Mouse (Mus musculus) intestine, embryonic 16.5 days (tissue): ENCODE data around the gene Psmb9. TPM values are rescaled to one million over a fixed set of nuclear protein-coding genes. Genes with fewer than 3 reads are reported as not detected.

Source experiments
- ATAC-seq: fragments of 200-750 bp; cut with Nextera tagmentation; 2 replicates; pipeline ENCODE4 v1.8.0; 2017; ENCODE audit warnings: moderate TSS enrichment, moderate library complexity
- H3K27ac ChIP-seq: fragments of 300-500 bp; sonication (generic); 2 replicates; pipeline ENCODE4 v1.5.1; 2014; ENCODE audit warnings: mild to moderate bottlenecking, low read length
- H3K27me3 ChIP-seq: fragments of 300-500 bp; sonication (generic); replicated peaks from 2 replicates; pipeline ENCODE4 v1.6.1; 2014; ENCODE audit warnings: low read length, control low read depth, mixed read lengths; ENCODE audit not compliant: control insufficient read depth, insufficient read depth
- H3K36me3 ChIP-seq: fragments of 300-500 bp; sonication (generic); 2 replicates; pipeline ENCODE4 v1.6.1; 2014; ENCODE audit warnings: low read length, control low read depth; ENCODE audit not compliant: control insufficient read depth, insufficient read depth
- H3K4me1 ChIP-seq: fragments of 300-500 bp; sonication (generic); 2 replicates; pipeline ENCODE4 v1.6.1; 2014; ENCODE audit warnings: low read length, control low read depth, mixed read lengths; ENCODE audit not compliant: control insufficient read depth, insufficient read depth
- H3K4me2 ChIP-seq: fragments of 300-500 bp; sonication (generic); 2 replicates; pipeline ENCODE4 v1.6.1; 2014; ENCODE audit warnings: low read depth, low read length, control low read depth
- H3K4me3 ChIP-seq: fragments of 300-500 bp; sonication (generic); 2 replicates; pipeline ENCODE4 v1.5.1; 2014; ENCODE audit warnings: mild to moderate bottlenecking, low read length
- H3K9ac ChIP-seq: fragments of 300-500 bp; sonication (generic); 2 replicates; pipeline ENCODE4 v1.6.1; 2014; ENCODE audit warnings: low read depth, low read length
- H3K9me3 ChIP-seq: fragments of 300-500 bp; sonication (generic); 2 replicates; pipeline ENCODE4 v1.6.1; 2016; ENCODE audit warnings: low read length, control low read depth; ENCODE audit not compliant: control insufficient read depth
- WGBS: fragments of 180-500 bp; shearing (Covaris S2); extraction: QIAGEN DNeasy Blood & Tissue Kit; methylation state at CpG from one replicate; pipeline ENCODE4 v1.1.7; 2014; 5-methylcytosine and 5-hydroxymethylcytosine counted together
- polyA plus RNA-seq: library from polyadenylated mRNA; unstranded; fragments of >200 nt; fragmentation: Nextera tagmentation; extraction: Ambion mirVana; gene quantifications from 2 replicates; pipeline ENCODE4 v1.2.1, GENCODE M21; 2015

Psmb9 gene
- polyA plus RNA-seq, 1 experiment from 2014 or later = 13.4 TPM

- Histone ChIP-seq H3K9ac (no peak overlapping the region), H3K4me3 (no peak overlapping the region), H3K27ac (no peak overlapping the region), H3K4me1 (peaks cover 5% of the 10 kb centered on the region; the same call in 1 of the 2 replicates), H3K9me3 (no peaks in the 10 kb centered on the region), H3K27me3 (peaks cover 18% of the 10 kb centered on the region), H3K4me2 (no peak overlapping the region), H3K36me3 (no peaks in the 10 kb centered on the region)
- no peak for ATAC-seq
- WGBS = 91% methylated on average over 4 of the region's 4 CpGs
These were observed 7.2 kb upstream of the Psmb9 start for GRCm38 (mm10) chr17:34194723-34195122.

DNA sequence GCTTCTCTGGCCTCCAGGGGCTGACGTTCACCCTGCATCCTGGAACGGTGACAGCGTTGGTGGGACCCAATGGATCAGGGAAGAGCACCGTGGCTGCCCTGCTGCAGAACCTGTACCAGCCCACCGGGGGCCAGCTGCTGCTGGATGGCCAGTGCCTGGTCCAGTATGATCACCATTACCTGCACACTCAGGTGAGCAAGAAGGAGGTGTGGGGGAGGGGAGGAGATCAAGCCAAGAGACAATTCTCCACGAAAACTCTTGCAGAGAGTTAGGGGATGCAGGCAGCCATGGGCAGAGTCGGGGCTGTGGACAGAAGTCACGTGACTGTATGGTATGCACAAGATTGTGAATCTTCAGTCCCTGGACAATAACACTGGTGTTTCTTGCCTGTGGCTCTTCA, 5.9 kb upstream of the Psmb9 start:
- Histone ChIP-seq H3K4me3 (no peak overlapping the region), H3K9me3 (no peaks in the 10 kb centered on the region), H3K27ac (no peak overlapping the region), H3K4me1 (peaks cover 5% of the 10 kb centered on the region; the same call in 1 of the 2 replicates), H3K27me3 (peaks cover 15% of the 10 kb centered on the region), H3K4me2 (no peak overlapping the region), H3K36me3 (no peaks in the 10 kb centered on the region), H3K9ac (no peak overlapping the region)
- no peak for ATAC-seq
- 52% methylated on average over 8 of the region's 8 CpGs for WGBS

GRCm38 (mm10) chr17:34192852-34193251, 5.3 kb upstream of the Psmb9 start:
- no peak overlapping the region for H3K4me2 ChIP-seq
- H3K27ac ChIP-seq = no peak overlapping the region
- no peak overlapping the region for H3K4me3 ChIP-seq
- H3K9me3 ChIP-seq = no peaks in the 10 kb centered on the region
- peaks cover 13% of the 10 kb centered on the region for H3K27me3 ChIP-seq
- ATAC-seq = peak; percentile 22; the same call in 1 of the 2 replicates
- no peak overlapping the region for H3K9ac ChIP-seq
- H3K36me3 ChIP-seq = no peaks in the 10 kb centered on the region
- peaks cover 8% of the 10 kb centered on the region; the same call in 1 of the 2 replicates for H3K4me1 ChIP-seq
- 21% methylated on average over 16 of the region's 16 CpGs for WGBS

GRCm38 (mm10) chr17:34188986-34189385, 1.4 kb upstream of the Psmb9 start:
- Histone ChIP-seq H3K9me3 (no peaks in the 10 kb centered on the region), H3K9ac (no peak overlapping the region), H3K36me3 (no peaks in the 10 kb centered on the region), H3K4me3 (no peak overlapping the region), H3K27me3 (no peaks in the 10 kb centered on the region; the same call in 1 of the 2 replicates), H3K4me1 (peaks cover 13% of the 10 kb centered on the region), H3K4me2 (no peak overlapping the region), H3K27ac (no peak overlapping the region)
- ATAC-seq = no peak
- 79% methylated on average over 6 of the region's 6 CpGs for WGBS

DNA sequence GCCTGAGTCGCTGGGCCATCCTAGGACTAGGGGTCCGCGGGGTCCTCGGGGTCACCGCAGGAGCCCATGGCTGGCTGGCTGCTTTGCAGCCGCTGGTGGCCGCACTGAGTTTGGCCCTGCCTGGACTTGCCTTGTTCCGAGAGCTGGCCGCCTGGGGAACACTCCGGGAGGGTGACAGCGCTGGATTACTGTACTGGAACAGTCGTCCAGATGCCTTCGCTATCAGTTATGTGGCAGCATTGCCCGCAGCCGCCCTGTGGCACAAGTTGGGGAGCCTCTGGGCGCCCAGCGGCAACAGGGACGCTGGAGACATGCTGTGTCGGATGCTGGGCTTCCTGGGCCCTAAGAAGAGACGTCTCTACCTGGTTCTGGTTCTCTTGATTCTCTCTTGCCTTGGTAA, 446 bp upstream of the Psmb9 start:
- peak; percentile 14 for ATAC-seq
- peak overlapping the region; percentile 78 for H3K9ac ChIP-seq
- H3K4me1 ChIP-seq = peaks cover 13% of the 10 kb centered on the region
- 4% methylated on average over 20 of the region's 20 CpGs for WGBS
- peak overlapping the region; percentile 78 for H3K27ac ChIP-seq
- peak overlapping the region; percentile 62 for H3K4me3 ChIP-seq
- no peaks in the 10 kb centered on the region for H3K9me3 ChIP-seq
- peak overlapping the region; percentile 97 for H3K4me2 ChIP-seq
- H3K36me3 ChIP-seq = no peaks in the 10 kb centered on the region
- H3K27me3 ChIP-seq = no peaks in the 10 kb centered on the region; the same call in 1 of the 2 replicates

GRCm38 (mm10) chr17:34186885-34187260, 691 bp downstream of the Psmb9 start:
- peak; percentile 52 for ATAC-seq
- no peaks in the 10 kb centered on the region; the same call in 1 of the 2 replicates for H3K27me3 ChIP-seq

DNA sequence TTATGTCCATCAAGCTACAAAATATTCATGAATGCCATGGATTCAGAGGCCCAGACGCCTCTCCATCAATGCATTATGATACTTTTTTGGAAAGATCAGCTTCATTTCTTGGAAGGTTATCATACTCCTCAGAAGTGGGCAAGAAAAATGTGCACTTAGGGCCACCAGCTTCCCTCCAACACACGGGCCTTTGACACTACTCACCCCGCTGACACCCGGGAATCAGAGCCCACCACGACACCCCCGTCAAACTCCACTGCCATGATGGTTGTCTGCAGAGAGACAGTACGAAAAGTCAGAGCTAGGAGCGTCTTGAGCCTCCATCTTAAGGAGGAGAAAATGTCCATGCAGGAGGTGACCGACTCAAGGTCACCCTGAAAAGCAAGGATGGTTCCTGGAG, 2.0 kb downstream of the Psmb9 start:
- Histone ChIP-seq H3K36me3 (no peaks in the 10 kb centered on the region), H3K4me1 (peaks cover 13% of the 10 kb centered on the region), H3K4me2 (no peak overlapping the region), H3K27me3 (no peaks in the 10 kb centered on the region; the same call in 1 of the 2 replicates), H3K9ac (no peak overlapping the region), H3K4me3 (no peak overlapping the region), H3K9me3 (no peaks in the 10 kb centered on the region), H3K27ac (no peak overlapping the region)
- no peak for ATAC-seq
- 87% methylated on average over 9 of the region's 9 CpGs for WGBS

More at GRCm38 (mm10) chr17:34186885-34187260, 691 bp downstream of the Psmb9 start:
- H3K9me3 ChIP-seq = no peaks in the 10 kb centered on the region
- peak overlapping the region; percentile 62 for H3K4me3 ChIP-seq
- WGBS = 3% methylated on average over 14 of the region's 14 CpGs
- no peak overlapping the region for H3K27ac ChIP-seq
- peak overlapping the region; percentile 78 for H3K9ac ChIP-seq
- H3K4me2 ChIP-seq = peak overlapping the region; percentile 97
- peaks cover 13% of the 10 kb centered on the region for H3K4me1 ChIP-seq
- H3K36me3 ChIP-seq = no peaks in the 10 kb centered on the region

DNA sequence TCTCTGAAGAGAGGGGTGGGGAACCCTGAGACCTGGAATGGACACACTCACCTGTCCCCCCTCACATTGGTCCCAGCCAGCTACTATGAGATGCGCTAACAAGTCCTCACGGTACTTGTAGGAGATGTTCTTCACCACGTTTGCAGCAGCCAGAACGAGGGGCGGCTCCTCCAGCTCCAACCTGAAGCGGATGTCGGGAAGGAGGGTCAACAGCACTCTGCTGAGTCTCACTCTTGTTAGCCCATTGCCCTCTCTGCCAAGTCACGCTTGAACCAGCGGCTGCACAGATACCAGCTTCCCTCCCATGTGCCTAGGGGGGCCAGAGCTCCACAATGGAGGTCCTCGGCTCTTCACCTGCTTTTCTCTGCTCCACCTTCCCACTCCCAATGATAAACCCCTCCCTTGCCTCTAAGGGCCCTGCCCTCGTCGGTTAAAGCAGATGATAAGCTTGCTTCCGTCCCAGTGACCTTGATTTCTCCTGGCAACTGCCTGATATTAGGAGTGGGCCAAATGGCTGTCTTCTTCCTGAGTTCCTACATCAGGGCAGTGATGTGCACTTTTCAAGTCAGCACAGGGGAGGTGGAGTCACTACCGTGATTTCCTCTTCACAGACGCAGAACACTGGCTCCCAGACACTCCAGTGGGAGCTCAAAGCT, 3.9 kb downstream of the Psmb9 start:
- 65% methylated on average over 15 of the region's 15 CpGs for WGBS
- no peak for ATAC-seq
- Histone ChIP-seq H3K9me3 (no peaks in the 10 kb centered on the region), H3K4me1 (peaks cover 13% of the 10 kb centered on the region), H3K9ac (no peak overlapping the region), H3K27me3 (no peaks in the 10 kb centered on the region; the same call in 1 of the 2 replicates), H3K36me3 (no peaks in the 10 kb centered on the region), H3K27ac (no peak overlapping the region), H3K4me3 (no peak overlapping the region), H3K4me2 (no peak overlapping the region)

GRCm38 (mm10) chr17:34179913-34180859, 7.4 kb downstream of the Psmb9 start:
- H3K4me2 ChIP-seq = no peak overlapping the region
- no peak overlapping the region for H3K27ac ChIP-seq
- no peak for ATAC-seq
- no peaks in the 10 kb centered on the region for H3K36me3 ChIP-seq
- WGBS = 67% methylated on average over 13 of the region's 13 CpGs
- no peak overlapping the region for H3K9ac ChIP-seq
- H3K27me3 ChIP-seq = no peaks in the 10 kb centered on the region
- H3K9me3 ChIP-seq = 0 out of 2 replicates have a peak, but pooled peaks cover 9% of the 10 kb centered on the region
- H3K4me1 ChIP-seq = no peaks in the 10 kb centered on the region
- H3K4me3 ChIP-seq = no peak overlapping the region
